Mouse (Mus musculus) heart, postnatal 0 days (tissue): ENCODE measurements around the gene Tlcd2.

Experiments
- CTCF ChIP-seq: IDR thresholded peaks from 2 replicates; pipeline ENCODE4 v1.5.1; 2016; ENCODE audit warnings: antibody characterized with exemption, control low read depth, low read depth
- EP300 ChIP-seq: IDR thresholded peaks from 2 replicates; pipeline ENCODE4 v1.6.1; 2016; ENCODE audit warnings: antibody characterized with exemption, low read depth

DNA sequence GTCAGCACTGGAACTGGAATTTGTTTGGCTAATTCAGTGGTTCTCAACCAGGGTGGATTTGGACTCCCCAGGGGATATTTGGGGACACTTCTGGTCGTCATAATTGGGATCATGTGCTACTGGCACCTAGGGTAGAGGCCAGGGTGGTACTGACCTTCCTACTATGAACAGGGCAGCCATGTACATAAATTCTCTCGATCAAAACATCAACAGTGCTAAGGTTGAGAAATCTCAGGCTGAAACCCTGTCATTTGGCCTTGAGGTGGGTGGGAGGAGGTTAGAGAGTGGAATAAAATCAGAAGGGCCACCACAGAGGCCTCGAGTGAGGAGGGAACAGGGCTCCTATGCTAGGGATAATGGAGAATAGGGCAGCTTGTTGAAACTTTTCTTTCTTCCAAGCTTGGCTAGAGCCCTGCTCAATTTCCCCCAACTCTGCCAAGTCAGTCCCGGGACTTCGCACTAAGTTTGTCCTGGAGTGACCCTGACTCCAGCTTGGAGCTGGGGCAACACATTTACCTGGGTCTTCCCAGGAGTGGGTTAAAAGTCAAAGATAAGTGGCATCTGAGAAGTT is 2.3 kb upstream of the Tlcd2 start:
- TF ChIP-seq CTCF = no peak
- no peak for TF ChIP-seq EP300
